Mouse (Mus musculus) right cerebral cortex, postnatal 10 days (tissue): ENCODE data around the gene Glipr1.
A peak's percentile ranks its signal among the peaks of the same experiment; 100 is the strongest.
"Not testable (repeated sequence)": the region's sequence is repeated elsewhere in the genome, so short reads cannot be mapped to it uniquely, and the experiment has no call there.

Experiments used
- DNase-seq, 2 experiments: peaks; one replicate each; pipeline ENCODE4 v3.0.0; 2021; ENCODE audit warnings: low spot score in 2 of 2

Glipr1 gene

GRCm38 (mm10) chr10:112002544-112003215 is at the start of gene Glipr1:
Gene Glipr1 (minus strand): TSS chr10:112002631.
- DNase-seq, result no peak

- DNase-seq, result peak in 1 of 2 experiments; percentile 19
Measured at GRCm38 (mm10) chr10:112051956-112052355, 49.5 kb upstream of the Glipr1 start.

GRCm38 (mm10) chr10:112051220-112051619 is 48.8 kb upstream of the Glipr1 start:
- no peak for DNase-seq

- not testable (repeated sequence) for DNase-seq
Measured at GRCm38 (mm10) chr10:112044283-112044682, 41.9 kb upstream of the Glipr1 start.

GRCm38 (mm10) chr10:112043523-112043922 is 41.1 kb upstream of the Glipr1 start:
- DNase-seq, result not testable (repeated sequence)

GRCm38 (mm10) chr10:112028689-112029088 is 26.3 kb upstream of the Glipr1 start:
- DNase-seq, result not testable (repeated sequence)

GRCm38 (mm10) chr10:112023585-112023984 is 21.2 kb upstream of the Glipr1 start:
- no peak for DNase-seq

- not testable (repeated sequence) for DNase-seq
Measured at GRCm38 (mm10) chr10:112009511-112009910, 7.1 kb upstream of the Glipr1 start.

GRCm38 (mm10) chr10:112001756-112002520 is 493 bp downstream of the Glipr1 start:
- no peak for DNase-seq

- DNase-seq, result no peak
Measured at GRCm38 (mm10) chr10:112001350-112001749, 1.1 kb downstream of the Glipr1 start.

- no peak for DNase-seq
Measured at GRCm38 (mm10) chr10:112000568-112000967, 1.9 kb downstream of the Glipr1 start.

- DNase-seq, result no peak
Measured at GRCm38 (mm10) chr10:111999765-112000164, 2.7 kb downstream of the Glipr1 start.

- no peak for DNase-seq
Measured at GRCm38 (mm10) chr10:111997671-111998070, 4.8 kb downstream of the Glipr1 start.

- no peak for DNase-seq
Measured at GRCm38 (mm10) chr10:111996911-111997347, 5.5 kb downstream of the Glipr1 start.

- DNase-seq, result no peak
Measured at GRCm38 (mm10) chr10:111996549-111996904, 5.9 kb downstream of the Glipr1 start.

- DNase-seq, result no peak
Measured at GRCm38 (mm10) chr10:111995803-111996548, 6.5 kb downstream of the Glipr1 start.

GRCm38 (mm10) chr10:111986453-111986852 is 16.0 kb downstream of the Glipr1 start:
- DNase-seq, result no peak

GRCm38 (mm10) chr10:111983070-111983469 is 19.4 kb downstream of the Glipr1 start:
- DNase-seq, result no peak

GRCm38 (mm10) chr10:111977584-111977983 is 24.8 kb downstream of the Glipr1 start:
- DNase-seq, result peak; percentile 54 to 65

GRCm38 (mm10) chr10:111972542-111973361 is 29.7 kb downstream of the Glipr1 start, which contains the start of gene Krr1:
Gene Krr1 (plus strand): TSS chr10:111972664.
- DNase-seq, result peak; percentile 92 to 95

GRCm38 (mm10) chr10:111971929-111972328 is 30.5 kb downstream of the Glipr1 start:
- no peak for DNase-seq
